Mouse (Mus musculus) kidney, embryonic 15.5 days (tissue): Measurements from ENCODE around the gene Nup37. TPM values are rescaled to one million over a fixed set of nuclear protein-coding genes. Genes with fewer than 3 reads are reported as not detected.

Source experiments
- polyA plus RNA-seq: library from polyadenylated mRNA; unstranded; fragments of >200 nt; fragmentation: Nextera tagmentation; extraction: Ambion mirVana; gene quantifications from 2 replicates; pipeline ENCODE4 v1.2.1, GENCODE M21; 2015

The Nup37 gene
- polyA plus RNA-seq, 1 experiment from 2014 or later = 82.0 TPM

Other genes with a start within 250 kb of the Nup37 start
- 0.31 and 0.53 TPM in 2 replicates for gene Pmch, start 55.9 kb upstream of the Nup37 start, polyA plus RNA-seq
- 10.4 and 13.5 TPM in 2 replicates for gene Parpbp, start 51 bp upstream of the Nup37 start, polyA plus RNA-seq
- 60.2 and 63.9 TPM in 2 replicates for gene Washc3, start 54.1 kb downstream of the Nup37 start, polyA plus RNA-seq
- gene Dram1, start 232.1 kb downstream of the Nup37 start, polyA plus RNA-seq = 1.9 and 2.1 TPM in 2 replicates
- gene Gnptab, start 232.1 kb downstream of the Nup37 start, polyA plus RNA-seq = 12.4 and 14.3 TPM in 2 replicates